Mouse (Mus musculus): ENCODE results near the gene Zeb2. TPM values are rescaled to one million over a fixed set of nuclear protein-coding genes. Genes with fewer than 3 reads are reported as not detected.

The Zeb2 gene
- polyA plus RNA-seq, 2 experiments, result 5.7 to 9.9 TPM

DNA sequence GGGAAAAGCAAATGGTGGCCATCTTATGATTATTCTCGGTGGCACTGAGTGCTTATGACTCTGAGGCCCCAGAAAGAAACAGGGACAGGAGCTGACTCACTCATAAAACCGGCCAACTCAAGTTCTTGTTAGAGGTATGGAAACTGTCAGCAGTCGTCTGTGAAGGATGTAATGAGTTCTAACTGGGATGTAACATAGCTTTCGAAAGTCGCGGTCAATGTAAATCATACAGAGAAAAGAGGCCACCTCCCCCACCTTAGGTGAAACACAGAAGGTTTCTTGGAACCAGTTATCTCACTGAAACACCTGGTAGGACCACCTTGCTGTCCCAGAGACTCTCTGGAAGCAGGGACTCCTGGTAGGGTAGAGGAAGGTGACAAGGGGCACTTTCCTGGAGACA, 61.3 kb downstream of the Zeb2 start:
- WGBS (ENCODE audit: insufficient replicate concordance), result 22% methylated on average over 6 of the region's 6 CpGs
- ATAC-seq (ENCODE audit: insufficient read depth), result peak; percentile 82
- TF ChIP-seq CTCF (IDR thresholded peaks at IDR 0.05; ENCODE audit: low read depth) (no peak), EP300 (IDR thresholded peaks at IDR 0.05; ENCODE audit: low read depth) (peak; percentile 90)
- Histone ChIP-seq H3K9ac (replicated peaks) (peak overlapping the region; percentile 15), H3K27me3 (ENCODE audit: control insufficient read depth, insufficient read depth, low read length) (no peaks in the 10 kb centered on the region), H3K4me3 (ENCODE audit: insufficient read depth in 1 of 2, low read depth in 2 of 2, low read length in 2 of 2) (peak overlapping the region; percentile 1 to 12; a peak in 3 of 4 replicates), H3K4me1 (replicated peaks; ENCODE audit: control insufficient read depth in 2 of 2, insufficient read depth in 2 of 2, low read length in 1 of 2) (peaks cover 60% of the 10 kb centered on the region in 2 experiments), H3K9me3 (ENCODE audit: control insufficient read depth, low read length) (no peaks in the 10 kb centered on the region), H3K27ac (peak overlapping the region; percentile 94), H3K36me3 (replicated peaks; ENCODE audit: control insufficient read depth, insufficient read depth, low read depth) (no peaks in the 10 kb centered on the region; the same call in 1 of the 2 replicates), H3K4me2 (ENCODE audit: low read depth) (peak overlapping the region; percentile 73)
- DNase-seq (ENCODE audit: low read depth in 3 of 3, low spot score in 3 of 3), result peak; percentile 72 to 83 (median 77)

DNA sequence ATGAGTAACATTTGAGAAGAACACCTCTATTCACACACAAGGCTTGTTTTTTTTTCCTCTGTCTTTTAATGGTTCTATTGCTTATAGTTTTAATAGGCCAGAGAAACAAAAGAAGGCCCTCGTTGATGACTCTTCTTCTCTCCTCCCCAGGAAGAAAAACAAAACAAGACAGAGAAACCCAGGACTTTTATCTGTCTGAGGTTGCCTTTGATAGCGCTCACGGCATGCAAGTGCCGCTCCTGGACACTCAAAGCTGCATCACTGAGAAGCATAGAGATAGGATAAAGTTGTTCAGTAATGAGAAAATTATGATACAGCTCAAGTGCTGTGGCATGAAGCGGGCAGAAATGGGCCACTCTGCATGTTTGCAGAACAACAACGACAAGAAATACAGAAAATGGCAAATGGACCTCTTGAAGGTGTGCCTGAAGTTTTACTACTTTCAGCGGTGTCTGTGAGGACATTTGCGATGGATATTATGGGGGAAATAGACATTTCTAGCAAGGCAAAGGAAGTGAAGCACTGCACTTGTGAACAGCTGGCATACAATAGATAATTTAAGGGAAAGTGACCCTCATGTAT, 62.1 kb downstream of the Zeb2 start:
- TF ChIP-seq EP300 (IDR thresholded peaks at IDR 0.05; ENCODE audit: low read depth) (peak; percentile 26; the same call in 1 of the 2 replicates), CTCF (IDR thresholded peaks at IDR 0.05; ENCODE audit: low read depth) (no peak)
- Histone ChIP-seq H3K4me1 (replicated peaks; ENCODE audit: control insufficient read depth in 2 of 2, insufficient read depth in 2 of 2, low read length in 1 of 2) (peaks cover 58% of the 10 kb centered on the region in 2 experiments), H3K9me3 (ENCODE audit: control insufficient read depth, low read length) (no peaks in the 10 kb centered on the region), H3K4me3 (ENCODE audit: insufficient read depth in 1 of 2, low read depth in 2 of 2, low read length in 2 of 2) (peak overlapping the region; percentile 1 to 32; a peak in 3 of 4 replicates), H3K27me3 (ENCODE audit: control insufficient read depth, insufficient read depth, low read length) (no peaks in the 10 kb centered on the region), H3K4me2 (ENCODE audit: low read depth) (peak overlapping the region; percentile 73), H3K27ac (peak overlapping the region; percentile 94), H3K36me3 (replicated peaks; ENCODE audit: control insufficient read depth, insufficient read depth, low read depth) (no peaks in the 10 kb centered on the region; the same call in 1 of the 2 replicates), H3K9ac (replicated peaks) (peak overlapping the region; percentile 15)
- peak; percentile 61 for ATAC-seq (ENCODE audit: insufficient read depth)
- WGBS (ENCODE audit: insufficient replicate concordance), result 22% methylated on average over 8 of the region's 8 CpGs
- DNase-seq (ENCODE audit: low read depth in 3 of 3, low spot score in 3 of 3), result peak in 1 of 3 experiments; percentile 46

DNA sequence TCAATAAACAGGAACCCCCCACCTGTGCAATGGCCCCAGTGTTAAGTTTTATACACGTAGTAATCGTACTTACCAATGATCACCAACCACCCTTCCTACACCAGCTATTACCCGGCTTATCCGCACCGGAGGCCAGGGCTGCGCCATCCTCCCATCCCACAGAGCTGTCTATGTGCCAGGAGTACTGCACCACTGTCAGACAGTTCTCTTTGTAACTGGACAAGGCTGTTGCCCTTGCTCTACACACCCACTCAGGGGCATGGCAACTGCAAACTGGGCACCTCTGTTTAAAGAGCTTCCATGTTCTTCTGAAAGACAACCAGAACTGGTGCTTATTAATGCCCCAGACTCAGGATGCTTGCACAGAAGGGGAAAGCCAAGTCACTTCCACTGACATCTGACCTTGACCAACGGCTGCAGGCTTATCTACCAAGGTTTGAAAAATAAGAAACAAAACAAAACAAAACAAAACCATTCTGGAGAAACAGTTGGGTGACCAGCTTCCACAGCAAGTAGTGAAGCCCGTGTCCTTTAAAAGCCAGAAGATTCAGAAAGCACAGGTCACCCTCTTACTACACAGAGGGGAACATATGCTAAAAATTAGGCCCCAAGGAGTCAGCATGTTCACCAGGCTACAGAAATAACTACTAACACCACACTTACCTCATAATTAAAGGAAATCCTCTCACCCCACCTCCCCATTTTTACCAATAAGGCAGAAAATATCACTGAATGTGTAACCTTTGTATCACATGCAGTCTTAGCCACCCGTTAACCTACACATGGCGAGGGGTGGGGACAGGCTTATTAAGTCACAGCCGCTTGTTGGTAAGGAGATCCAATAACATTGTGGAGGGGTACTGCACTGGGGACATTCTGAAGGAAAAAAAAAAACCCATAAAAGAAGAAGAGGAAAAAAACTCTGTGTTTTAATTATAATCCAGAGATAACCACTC, 62.8 kb downstream of the Zeb2 start:
- 75% methylated on average over 11 of the region's 11 CpGs for WGBS (ENCODE audit: insufficient replicate concordance)
- peaks cover 58% of the 10 kb centered on the region in 2 experiments for H3K4me1 ChIP-seq (replicated peaks; ENCODE audit: control insufficient read depth in 2 of 2, insufficient read depth in 2 of 2, low read length in 1 of 2)
- no peak overlapping the region for H3K4me3 ChIP-seq (ENCODE audit: insufficient read depth in 1 of 2, low read depth in 2 of 2, low read length in 2 of 2)
- H3K4me2 ChIP-seq (ENCODE audit: low read depth), result peak overlapping the region; percentile 73
- H3K36me3 ChIP-seq (replicated peaks; ENCODE audit: control insufficient read depth, insufficient read depth, low read depth), result no peaks in the 10 kb centered on the region; the same call in 1 of the 2 replicates
- no peak for ATAC-seq (ENCODE audit: insufficient read depth)
- H3K9me3 ChIP-seq (ENCODE audit: control insufficient read depth, low read length), result no peaks in the 10 kb centered on the region
- H3K9ac ChIP-seq (replicated peaks), result peak overlapping the region; percentile 15; the same call in 1 of the 2 replicates
- TF ChIP-seq CTCF (IDR thresholded peaks at IDR 0.05; ENCODE audit: low read depth), result no peak
- no peaks in the 10 kb centered on the region for H3K27me3 ChIP-seq (ENCODE audit: control insufficient read depth, insufficient read depth, low read length)
- H3K27ac ChIP-seq, result peak overlapping the region; percentile 94
- DNase-seq (ENCODE audit: low read depth in 3 of 3, low spot score in 3 of 3), result no peak

DNA sequence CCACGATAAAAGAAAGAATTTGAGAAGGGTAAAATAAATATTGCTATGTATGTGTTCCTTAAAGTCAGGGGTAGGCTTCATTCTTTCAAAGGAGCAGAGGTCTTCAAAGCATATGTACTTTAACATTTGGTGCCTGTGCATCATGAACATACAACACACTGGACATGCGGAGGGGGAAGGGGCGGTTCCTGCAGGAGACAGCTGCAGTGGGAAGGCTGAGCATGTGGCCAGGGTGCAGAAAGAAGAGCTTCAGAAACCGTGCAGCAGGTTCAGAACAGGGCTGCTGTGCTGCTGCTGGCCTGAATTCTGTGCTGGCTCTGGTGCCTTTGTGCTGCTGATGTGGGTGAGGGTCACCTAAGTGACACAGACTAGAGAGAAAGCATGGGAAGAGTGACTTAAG, 64.6 kb downstream of the Zeb2 start:
- 58% methylated on average over 4 of the region's 4 CpGs for WGBS (ENCODE audit: insufficient replicate concordance)
- H3K4me3 ChIP-seq (ENCODE audit: insufficient read depth in 1 of 2, low read depth in 2 of 2, low read length in 2 of 2), result no peak overlapping the region
- TF ChIP-seq EP300 (IDR thresholded peaks at IDR 0.05; ENCODE audit: low read depth), result no peak
- H3K9me3 ChIP-seq (ENCODE audit: control insufficient read depth, low read length), result no peaks in the 10 kb centered on the region
- ATAC-seq (ENCODE audit: insufficient read depth) (no peak), DNase-seq (ENCODE audit: low read depth in 3 of 3, low spot score in 3 of 3) (no peak)
- no peaks in the 10 kb centered on the region; the same call in 1 of the 2 replicates for H3K36me3 ChIP-seq (replicated peaks; ENCODE audit: control insufficient read depth, insufficient read depth, low read depth)
- H3K27ac ChIP-seq, result no peak overlapping the region
- H3K4me1 ChIP-seq (replicated peaks; ENCODE audit: control insufficient read depth in 2 of 2, insufficient read depth in 2 of 2, low read length in 1 of 2), result peaks cover 46 to 52% of the 10 kb centered on the region in 2 experiments
- H3K4me2 ChIP-seq (ENCODE audit: low read depth), result no peak overlapping the region
- H3K9ac ChIP-seq (replicated peaks), result no peak overlapping the region
- H3K27me3 ChIP-seq (ENCODE audit: control insufficient read depth, insufficient read depth, low read length), result no peaks in the 10 kb centered on the region

DNA sequence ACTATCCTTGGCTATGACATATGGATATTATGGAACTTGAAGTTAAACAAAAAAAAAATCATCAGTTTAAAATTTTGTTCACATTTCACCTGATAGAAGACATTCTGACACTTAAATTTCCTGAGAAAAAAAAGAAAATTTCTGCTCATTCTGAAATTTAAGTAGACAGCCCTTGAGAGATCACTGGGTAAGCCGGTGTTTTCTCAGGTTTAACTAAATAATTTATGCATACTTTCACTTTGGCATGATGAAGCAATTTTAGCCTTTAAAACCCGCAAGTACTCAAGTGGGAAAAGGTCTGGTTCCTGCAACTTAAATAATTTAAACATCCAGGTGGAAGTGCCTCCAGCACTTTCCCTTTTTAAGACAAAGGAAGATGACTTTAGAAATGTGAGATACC, 65.9 kb downstream of the Zeb2 start:
- Histone ChIP-seq H3K9me3 (ENCODE audit: control insufficient read depth, low read length) (no peaks in the 10 kb centered on the region), H3K36me3 (replicated peaks; ENCODE audit: control insufficient read depth, insufficient read depth, low read depth) (no peaks in the 10 kb centered on the region; the same call in 1 of the 2 replicates), H3K9ac (replicated peaks) (no peak overlapping the region), H3K27me3 (ENCODE audit: control insufficient read depth, insufficient read depth, low read length) (no peaks in the 10 kb centered on the region), H3K4me2 (ENCODE audit: low read depth) (no peak overlapping the region), H3K4me3 (ENCODE audit: insufficient read depth in 1 of 2, low read depth in 2 of 2, low read length in 2 of 2) (no peak overlapping the region), H3K27ac (no peak overlapping the region), H3K4me1 (replicated peaks; ENCODE audit: control insufficient read depth in 2 of 2, insufficient read depth in 2 of 2, low read length in 1 of 2) (peaks cover 41 to 49% of the 10 kb centered on the region in 2 experiments)
- 74% methylated on average over 2 of the region's 2 CpGs for WGBS (ENCODE audit: insufficient replicate concordance)
- ATAC-seq (ENCODE audit: insufficient read depth) (no peak), DNase-seq (ENCODE audit: low read depth in 3 of 3, low spot score in 3 of 3) (no peak)
- no peak for TF ChIP-seq EP300 (IDR thresholded peaks at IDR 0.05; ENCODE audit: low read depth)
- no peak for TF ChIP-seq CTCF (IDR thresholded peaks at IDR 0.05; ENCODE audit: low read depth)
